Mouse (Mus musculus): ENCODE data around the gene Maml2.

Gene Maml2

DNA sequence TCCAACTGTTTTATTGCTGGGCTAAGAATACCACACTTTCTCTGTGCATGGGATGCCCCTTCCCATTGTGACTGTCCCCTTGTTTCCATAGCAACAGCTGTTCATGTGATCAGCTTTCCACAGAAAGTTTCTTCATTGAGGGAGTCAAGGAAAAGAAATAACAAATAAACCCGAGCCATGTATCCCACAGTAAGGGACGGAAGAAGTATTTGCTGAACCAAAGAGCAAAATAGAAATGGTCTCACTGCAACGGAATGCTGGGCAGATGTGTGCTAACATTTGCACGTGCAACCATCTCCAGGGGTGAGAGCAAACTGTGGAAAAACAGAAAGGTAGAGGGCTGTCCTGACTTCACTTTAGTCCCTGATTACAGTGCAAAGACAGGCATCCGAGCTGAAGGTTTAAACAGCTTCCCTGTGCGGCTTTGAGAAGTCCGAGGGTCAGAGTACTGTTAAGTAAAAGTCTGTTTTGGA is 156.9 kb downstream of the Maml2 start:
- DNase-seq: no peak

- no peak for DNase-seq
These were observed 157.5 kb downstream of the Maml2 start for GRCm38 (mm10) chr9:13455231-13455630.

DNA sequence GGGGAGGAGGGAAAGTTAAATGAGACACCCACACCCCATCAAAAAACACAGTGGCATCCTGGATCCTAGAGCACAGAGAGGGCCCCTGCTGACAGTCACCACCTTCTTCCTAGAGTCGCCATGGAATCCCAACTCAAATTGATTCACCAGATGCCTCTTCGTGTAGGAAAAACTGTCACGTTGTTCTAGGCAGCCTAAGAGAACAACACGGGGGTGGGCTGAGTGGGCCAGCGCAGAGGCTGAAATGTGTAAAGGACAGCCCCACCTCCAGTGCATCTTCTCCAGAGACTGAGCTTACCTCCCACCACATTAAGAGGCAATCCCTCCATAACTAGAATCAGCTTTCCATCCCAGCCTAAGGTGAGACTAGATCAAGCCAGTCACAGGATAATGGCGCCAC is 160.0 kb downstream of the Maml2 start:
- no peak for DNase-seq

DNA sequence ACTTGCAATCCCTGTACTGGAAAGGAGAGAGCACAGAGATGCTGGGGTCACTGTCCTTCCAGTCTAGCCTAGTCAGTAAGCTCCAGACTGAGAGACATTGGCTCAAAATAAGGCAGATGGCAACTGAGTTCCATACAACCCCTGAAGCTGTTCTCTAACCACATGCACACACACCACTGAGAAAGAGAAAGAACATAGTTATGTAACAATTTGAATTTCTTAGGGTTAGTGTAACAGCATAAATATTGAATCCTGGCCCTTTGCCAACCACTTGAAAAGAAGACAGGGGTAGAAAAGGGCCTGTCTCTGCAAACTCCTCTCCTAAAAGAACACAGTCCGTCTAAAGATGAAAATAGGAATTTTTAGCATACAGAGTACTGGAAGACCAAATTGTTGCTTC is 161.6 kb downstream of the Maml2 start:
- no peak for DNase-seq

- no peak for DNase-seq
These were observed 162.3 kb downstream of the Maml2 start for GRCm38 (mm10) chr9:13460012-13460411.

DNA sequence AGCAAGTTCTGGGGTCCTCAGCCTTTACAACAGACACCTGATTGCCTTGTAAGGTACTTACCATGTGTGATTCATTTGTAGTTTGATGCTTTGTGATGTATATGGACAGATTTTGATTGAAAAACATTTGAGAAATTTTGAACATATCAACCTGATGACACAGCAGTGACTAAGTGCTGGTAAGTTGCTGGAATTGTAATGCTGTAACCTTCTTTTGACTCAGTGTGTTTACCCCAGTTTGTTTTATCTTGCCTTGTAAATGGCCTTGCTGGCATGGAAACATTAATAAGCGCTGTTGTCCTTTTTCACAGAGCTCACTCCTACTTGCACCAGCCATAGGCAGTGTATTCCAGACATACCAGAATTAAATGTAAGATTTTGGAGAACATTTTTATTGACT is 163.2 kb downstream of the Maml2 start:
- DNase-seq: no peak

DNA sequence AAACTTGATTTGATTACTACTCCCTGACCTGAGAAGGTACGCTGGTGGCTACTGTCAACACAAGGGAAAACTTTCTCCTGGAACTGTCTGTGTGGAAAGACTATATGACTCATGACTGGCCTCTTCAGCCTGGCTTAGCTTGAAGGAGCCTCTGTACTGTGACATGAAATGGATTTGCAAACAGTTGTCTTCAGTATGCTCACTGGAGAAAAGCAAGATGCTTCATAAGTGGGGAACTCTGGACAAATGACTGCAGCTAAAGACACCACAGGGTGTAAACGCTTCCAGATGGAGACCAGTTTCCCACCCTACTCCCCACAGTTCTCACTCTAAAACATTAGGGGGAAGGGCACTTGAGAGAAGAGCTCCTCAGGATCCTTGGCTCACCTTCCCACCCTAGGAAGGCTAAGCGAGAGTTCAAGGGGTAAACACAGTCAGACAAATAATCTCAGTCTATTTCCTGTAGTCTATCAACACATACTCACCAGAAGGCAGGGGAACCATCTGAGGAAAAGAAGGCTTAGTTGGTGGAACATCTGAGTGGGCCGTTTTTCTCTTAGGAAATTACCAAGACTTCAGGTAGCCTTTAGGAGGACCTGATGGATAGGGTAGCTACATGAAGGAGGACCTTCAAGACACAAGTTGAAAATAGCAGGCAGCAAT is 167.7 kb downstream of the Maml2 start:
- DNase-seq: no peak

DNA sequence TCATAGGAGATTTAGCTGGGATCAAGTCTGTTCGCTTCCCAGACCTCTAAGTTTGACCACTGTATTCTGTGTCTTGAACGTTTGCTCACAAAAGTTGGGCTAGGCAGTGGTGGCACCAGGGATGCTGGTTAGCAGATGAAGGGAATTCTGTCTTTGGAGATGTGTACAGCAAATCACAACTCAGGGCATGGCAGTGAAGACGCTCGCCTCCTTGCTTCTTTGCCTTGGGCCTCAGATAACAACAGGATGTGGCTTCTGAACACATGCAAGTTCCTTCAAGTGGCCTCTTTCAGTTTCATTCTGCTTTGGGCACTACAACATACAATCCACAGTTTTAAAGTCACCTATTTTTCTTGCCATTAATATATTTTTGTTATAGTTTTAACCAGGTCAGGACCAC is 168.6 kb downstream of the Maml2 start:
- no peak for DNase-seq

DNA sequence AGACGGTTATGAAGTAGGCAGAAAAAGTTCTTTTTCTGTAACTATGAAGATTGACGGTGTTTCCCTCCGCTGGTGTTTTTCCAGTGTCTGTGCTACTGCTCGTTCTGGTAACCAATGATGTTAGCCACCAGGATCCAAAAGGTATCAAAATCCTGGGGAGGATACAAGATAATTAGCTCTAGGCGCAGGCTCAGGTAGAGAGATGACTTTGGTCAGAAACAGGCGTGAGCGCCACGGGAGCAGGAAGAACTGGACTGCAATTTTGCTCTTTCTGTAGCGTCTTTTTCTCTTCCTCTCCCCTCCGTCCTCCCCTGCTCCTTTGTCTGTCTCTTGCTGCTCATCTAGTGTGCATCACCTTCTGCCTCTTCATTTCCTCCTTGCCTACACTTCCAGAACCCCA is 169.1 kb downstream of the Maml2 start:
- no peak for DNase-seq

DNA sequence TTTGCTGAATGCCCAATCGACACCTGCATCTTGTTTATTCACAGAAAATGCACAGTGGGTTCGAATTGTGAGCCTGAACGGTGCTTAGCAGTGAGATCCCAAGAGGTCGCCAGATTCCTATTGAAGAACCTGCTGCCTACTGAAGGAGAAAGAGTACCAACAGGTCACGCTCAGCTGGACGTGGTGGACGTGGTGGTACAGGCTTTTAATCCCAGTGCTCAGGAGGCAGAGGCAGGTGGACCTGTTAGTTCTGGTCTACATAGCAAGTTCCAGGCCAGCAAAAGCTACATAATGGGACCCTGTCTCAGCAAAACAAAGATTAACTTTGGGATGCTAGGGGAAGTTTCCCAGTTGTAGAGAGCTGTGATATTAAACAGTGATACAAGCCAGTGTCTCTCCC is 170.0 kb downstream of the Maml2 start:
- DNase-seq: peak; percentile 33

DNA sequence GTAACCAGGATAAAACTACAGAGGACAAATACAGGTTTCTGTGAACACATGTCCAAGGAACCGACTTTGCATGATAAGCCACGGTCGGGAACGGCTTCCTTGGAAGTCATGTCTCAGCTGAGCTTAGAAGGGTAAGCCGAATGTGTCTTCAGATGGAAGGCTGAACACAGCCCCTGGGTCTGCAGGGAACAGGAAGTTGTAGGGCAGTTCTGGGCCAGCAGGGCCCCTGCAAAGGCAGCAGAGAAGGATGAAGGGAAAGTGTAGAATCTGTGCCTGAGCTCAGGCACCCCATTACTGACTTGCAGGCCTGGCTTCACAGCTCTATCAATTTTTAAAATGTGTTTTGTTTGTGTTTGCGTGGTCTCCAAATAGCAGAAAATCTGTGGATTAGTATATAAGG is 171.0 kb downstream of the Maml2 start:
- no peak for DNase-seq

DNA sequence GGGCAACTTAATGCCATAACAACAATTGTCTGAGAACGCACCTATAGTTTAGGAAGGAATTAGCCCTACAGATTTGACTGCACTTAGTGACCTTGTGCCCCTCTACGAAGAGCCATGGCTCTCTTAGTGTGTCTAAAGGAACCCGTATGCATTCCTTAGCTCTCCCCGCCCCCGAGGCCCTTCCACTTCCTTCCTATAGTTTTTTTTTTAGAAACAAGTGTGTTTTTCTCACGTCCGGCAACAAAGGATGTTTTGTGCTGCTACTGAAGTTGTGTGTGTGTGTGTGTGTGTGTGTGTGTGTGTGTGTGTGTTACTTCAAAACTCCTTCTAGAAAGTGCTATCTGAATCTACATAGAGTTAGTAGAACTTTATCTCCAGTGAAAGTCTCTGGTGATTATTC is 172.3 kb downstream of the Maml2 start:
- DNase-seq: peak; percentile 23

DNA sequence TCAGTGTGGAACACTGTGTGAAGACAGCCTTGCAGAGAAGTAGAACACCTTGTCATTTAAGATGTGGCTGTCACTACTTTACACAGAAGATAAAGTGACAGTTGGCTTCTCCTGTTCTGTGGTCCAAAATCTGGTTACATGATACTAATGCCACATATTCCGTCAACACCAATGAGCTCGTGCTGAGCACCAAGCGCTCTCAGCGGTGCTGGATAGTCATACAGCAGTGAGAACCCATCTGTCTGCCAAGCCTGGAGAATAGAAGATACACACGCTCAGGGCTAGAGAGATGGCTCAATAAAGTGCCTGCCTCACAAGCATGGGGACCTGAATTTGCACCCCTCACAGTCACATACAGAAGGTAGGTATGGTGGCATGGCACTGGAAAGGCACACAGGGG is 177.2 kb downstream of the Maml2 start:
- DNase-seq: no peak

- no peak for DNase-seq
These were observed 181.5 kb downstream of the Maml2 start for GRCm38 (mm10) chr9:13479275-13479674.

GRCm38 (mm10) chr9:13483199-13484068 is 185.7 kb downstream of the Maml2 start:
- no peak for DNase-seq

GRCm38 (mm10) chr9:13484267-13485240 is 186.8 kb downstream of the Maml2 start:
- DNase-seq: no peak

GRCm38 (mm10) chr9:13485914-13486313 is 188.2 kb downstream of the Maml2 start:
- no peak for DNase-seq

GRCm38 (mm10) chr9:13491107-13491506 is 193.3 kb downstream of the Maml2 start:
- no peak for DNase-seq

DNA sequence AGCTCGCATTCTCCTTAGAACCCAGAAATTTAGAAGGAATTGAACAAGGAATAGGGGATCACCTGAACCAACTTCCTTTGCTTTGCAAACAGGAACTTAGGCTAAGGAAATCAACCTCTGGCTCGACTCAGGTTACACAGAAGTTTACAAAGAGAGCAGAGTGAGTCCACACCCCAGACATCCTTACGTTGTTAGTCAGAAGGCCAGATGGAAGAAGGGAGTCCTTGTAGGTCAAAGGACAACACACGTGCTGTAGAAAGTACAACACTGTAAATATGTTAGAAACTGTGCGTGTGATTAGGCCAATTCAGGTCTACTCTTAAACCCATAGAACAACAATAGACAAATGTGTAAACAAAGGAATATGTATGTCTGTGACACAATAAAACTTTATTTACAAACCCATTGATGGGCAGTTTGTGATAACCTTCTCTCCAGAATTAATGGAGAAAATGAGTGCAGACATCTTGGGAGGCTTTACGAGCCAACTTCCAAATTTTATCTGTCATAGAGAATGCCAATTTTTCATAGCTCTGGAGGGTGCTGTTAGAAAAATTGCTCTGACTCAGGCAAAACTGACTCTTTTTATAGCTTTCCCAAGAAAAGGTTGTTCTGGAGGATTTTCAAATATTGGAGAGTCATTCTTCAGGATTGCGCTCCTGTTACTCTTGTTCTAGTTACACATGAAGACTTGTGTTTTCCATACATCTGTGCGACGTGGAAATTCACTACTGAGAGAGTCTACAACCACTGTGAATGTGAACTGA is 194.3 kb downstream of the Maml2 start:
- no peak for DNase-seq

- DNase-seq: no peak
These were observed 195.1 kb downstream of the Maml2 start for GRCm38 (mm10) chr9:13492807-13493206.

DNA sequence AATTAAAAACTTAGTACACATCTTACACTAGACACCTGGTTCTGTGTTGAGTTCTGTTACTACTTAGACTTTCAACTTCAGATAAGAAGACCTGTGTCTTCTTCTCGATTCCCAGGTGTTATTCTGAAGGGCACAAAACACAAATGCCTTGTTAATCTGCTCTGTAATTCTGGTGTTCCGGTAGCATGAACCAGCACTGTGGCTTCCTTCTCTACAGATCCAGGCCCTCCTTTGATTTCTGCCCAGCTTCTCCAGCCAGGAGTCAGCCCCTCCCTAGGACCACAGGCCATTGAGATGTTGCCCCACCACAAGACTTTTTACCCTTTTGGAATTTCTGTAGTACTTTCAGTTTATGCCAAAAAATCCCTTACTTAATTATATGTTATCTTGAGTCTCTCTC is 196.0 kb downstream of the Maml2 start:
- no peak for DNase-seq

- DNase-seq: no peak
These were observed 197.8 kb downstream of the Maml2 start for GRCm38 (mm10) chr9:13495530-13495929.

Data from kidney, adult 11 months (tissue).